Mouse (Mus musculus) ovary, postnatal 10 days (tissue): ENCODE measurements around the gene Mei1.
A peak's percentile ranks its signal among the peaks of the same experiment; 100 is the strongest.

Experiments used
- DNase-seq: peaks from one replicate; pipeline ENCODE4 v3.0.0; 2022; ENCODE audit warnings: low spot score

The Mei1 gene

GRCm38 (mm10) chr15:82151176-82151575, 81.4 kb downstream of the Mei1 start:
- DNase-seq: no peak

- no peak for DNase-seq
These were observed 82.2 kb downstream of the Mei1 start for GRCm38 (mm10) chr15:82152022-82152421.

GRCm38 (mm10) chr15:82152435-82152834, 82.6 kb downstream of the Mei1 start:
- DNase-seq: no peak

GRCm38 (mm10) chr15:82156298-82156697, 86.5 kb downstream of the Mei1 start:
- DNase-seq: no peak

GRCm38 (mm10) chr15:82156902-82157301, 87.1 kb downstream of the Mei1 start:
- DNase-seq: no peak

GRCm38 (mm10) chr15:82158243-82159035, 88.6 kb downstream of the Mei1 start:
- no peak for DNase-seq

GRCm38 (mm10) chr15:82159471-82159870, 89.7 kb downstream of the Mei1 start:
- no peak for DNase-seq

GRCm38 (mm10) chr15:82160731-82161640, 91.2 kb downstream of the Mei1 start:
- no peak for DNase-seq

- DNase-seq: no peak
These were observed 92.3 kb downstream of the Mei1 start for GRCm38 (mm10) chr15:82161965-82162600.

- no peak for DNase-seq
These were observed 93.7 kb downstream of the Mei1 start for GRCm38 (mm10) chr15:82163356-82164060.

- no peak for DNase-seq
These were observed 94.2 kb downstream of the Mei1 start for GRCm38 (mm10) chr15:82164061-82164399.

- no peak for DNase-seq
These were observed 94.7 kb downstream of the Mei1 start for GRCm38 (mm10) chr15:82164496-82164895.

GRCm38 (mm10) chr15:82165332-82166239, 95.8 kb downstream of the Mei1 start:
- peak; percentile 59 for DNase-seq

- DNase-seq: no peak
These were observed 96.7 kb downstream of the Mei1 start for GRCm38 (mm10) chr15:82166240-82167100.

- no peak for DNase-seq
These were observed 97.7 kb downstream of the Mei1 start for GRCm38 (mm10) chr15:82167201-82168168.

GRCm38 (mm10) chr15:82169671-82170070, 99.9 kb downstream of the Mei1 start:
- no peak for DNase-seq

- DNase-seq: no peak
These were observed 100.9 kb downstream of the Mei1 start for GRCm38 (mm10) chr15:82170437-82171377.

- no peak for DNase-seq
These were observed 102.9 kb downstream of the Mei1 start for GRCm38 (mm10) chr15:82172648-82173047.
